Mouse (Mus musculus) heart, embryonic 15.5 days (tissue): ENCODE results near the gene Uvssa. TPM values are rescaled to one million over a fixed set of nuclear protein-coding genes. Genes with fewer than 3 reads are reported as not detected.
A peak's percentile ranks its signal among the peaks of the same experiment; 100 is the strongest.
"Not testable (repeated sequence)": the region's sequence is repeated elsewhere in the genome, so short reads cannot be mapped to it uniquely, and the experiment has no call there.

Source experiments
- ATAC-seq: fragments of 200-750 bp; cut with Nextera tagmentation; replicated peaks from 2 replicates; pipeline ENCODE4 v1.8.0; 2017; ENCODE audit warnings: low read depth, moderate TSS enrichment; ENCODE audit not compliant: insufficient number of reproducible peaks, insufficient read depth, low FRiP score
- H3K27ac ChIP-seq: fragments of 300-500 bp; sonication (generic); 2 replicates; pipeline ENCODE4 v1.5.1; 2015; ENCODE audit warnings: mild to moderate bottlenecking, inconsistent platforms
- H3K27me3 ChIP-seq: fragments of 300-500 bp; sonication (generic); 2 replicates; pipeline ENCODE4 v1.6.1; 2015; ENCODE audit warnings: inconsistent platforms
- H3K36me3 ChIP-seq: fragments of 300-500 bp; sonication (generic); 2 replicates; pipeline ENCODE4 v1.6.1; 2015; ENCODE audit warnings: mild to moderate bottlenecking, inconsistent platforms
- H3K4me1 ChIP-seq: fragments of 300-500 bp; sonication (generic); replicated peaks from 2 replicates; pipeline ENCODE4 v1.6.1; 2015; ENCODE audit warnings: inconsistent platforms
- H3K4me2 ChIP-seq: fragments of 300-500 bp; sonication (generic); 2 replicates; pipeline ENCODE4 v1.6.1; 2015; ENCODE audit warnings: inconsistent platforms, mild to moderate bottlenecking, moderate library complexity
- H3K4me3 ChIP-seq: fragments of 300-500 bp; sonication (generic); 2 replicates; pipeline ENCODE4 v1.5.1; 2015; ENCODE audit warnings: mild to moderate bottlenecking, inconsistent platforms
- H3K9ac ChIP-seq: fragments of 300-500 bp; sonication (generic); 2 replicates; pipeline ENCODE4 v1.6.1; 2015; ENCODE audit warnings: mild to moderate bottlenecking, inconsistent platforms
- H3K9me3 ChIP-seq: fragments of 300-500 bp; sonication (generic); replicated peaks from 2 replicates; pipeline ENCODE4 v1.6.1; 2016; ENCODE audit warnings: inconsistent platforms
- WGBS: fragments of 180-500 bp; shearing (Covaris S2); methylation state at CpG from one replicate; pipeline ENCODE4 v1.1.7; 2015; ENCODE audit warnings: mixed read lengths; 5-methylcytosine and 5-hydroxymethylcytosine counted together
- polyA plus RNA-seq: library from polyadenylated mRNA; unstranded; fragments of >200 nt; fragmentation: Nextera tagmentation; extraction: Ambion mirVana; gene quantifications from 2 replicates; pipeline ENCODE4 v1.2.1, GENCODE M21; 2015

Gene Uvssa
- polyA plus RNA-seq: 3.8 and 5.2 TPM in 2 replicates

DNA sequence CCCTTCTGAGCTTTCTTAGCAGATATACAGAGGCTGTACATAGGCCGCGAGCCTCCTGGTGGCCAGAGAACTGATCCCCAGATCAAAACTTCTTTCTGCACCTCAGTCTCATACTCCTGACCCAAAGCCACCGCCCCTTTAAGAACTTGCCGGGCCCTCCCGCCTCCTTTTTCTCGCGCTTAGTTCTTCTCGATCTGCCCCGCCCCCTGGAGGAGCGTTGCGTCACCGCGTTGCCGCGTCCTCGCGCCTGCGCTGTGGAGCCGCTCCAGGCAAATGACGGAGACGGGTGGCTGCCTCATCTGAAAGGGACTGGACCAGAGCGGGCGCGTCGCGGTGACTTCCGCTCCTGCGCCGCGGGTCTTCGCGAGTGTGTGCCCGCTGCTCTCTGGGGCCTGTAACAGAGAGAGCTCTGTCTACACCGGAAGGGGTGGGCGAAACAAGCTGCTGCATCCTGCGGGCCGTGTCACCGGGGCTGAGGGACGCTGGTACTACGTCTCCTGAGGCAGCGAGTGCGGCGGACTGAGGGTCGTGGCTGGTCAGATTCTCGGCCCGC is at the start of gene Uvssa:
Gene Uvssa (plus strand): TSS at position 248 of the 553 bp plus-strand sequence.
- peak within 1 kb of the TSS; percentile 85 for H3K4me2 ChIP-seq
- WGBS: under 1% methylated on average over 46 of the region's 46 CpGs

GRCm38 (mm10) chr5:33334381-33335272 is 43.7 kb upstream of the Uvssa start:
- Histone ChIP-seq H3K36me3 (no peaks in the 10 kb centered on the region), H3K27ac (peak overlapping the region; percentile 93), H3K4me3 (peak overlapping the region; percentile 100), H3K9ac (peak overlapping the region; percentile 69), H3K4me2 (peak overlapping the region; percentile 72), H3K9me3 (no peaks in the 10 kb centered on the region), H3K27me3 (no peaks in the 10 kb centered on the region), H3K4me1 (peaks cover 25% of the 10 kb centered on the region)
- ATAC-seq: no peak
- 21% methylated on average over 18 of the region's 18 CpGs for WGBS

More for the DNA sequence above, at the start of gene Uvssa:
- Histone ChIP-seq H3K36me3 (peaks cover 18% of the 10 kb centered on the region; the same call in 1 of the 2 replicates), H3K27ac (peak within 1 kb of the TSS; percentile 98), H3K9ac (peak within 1 kb of the TSS; percentile 86), H3K4me1 (peaks cover 11% of the 10 kb centered on the region), H3K27me3 (no peaks in the 10 kb centered on the region), H3K4me3 (peak within 1 kb of the TSS; percentile 68), H3K9me3 (no peaks in the 10 kb centered on the region)
- ATAC-seq: peak; percentile 98

DNA sequence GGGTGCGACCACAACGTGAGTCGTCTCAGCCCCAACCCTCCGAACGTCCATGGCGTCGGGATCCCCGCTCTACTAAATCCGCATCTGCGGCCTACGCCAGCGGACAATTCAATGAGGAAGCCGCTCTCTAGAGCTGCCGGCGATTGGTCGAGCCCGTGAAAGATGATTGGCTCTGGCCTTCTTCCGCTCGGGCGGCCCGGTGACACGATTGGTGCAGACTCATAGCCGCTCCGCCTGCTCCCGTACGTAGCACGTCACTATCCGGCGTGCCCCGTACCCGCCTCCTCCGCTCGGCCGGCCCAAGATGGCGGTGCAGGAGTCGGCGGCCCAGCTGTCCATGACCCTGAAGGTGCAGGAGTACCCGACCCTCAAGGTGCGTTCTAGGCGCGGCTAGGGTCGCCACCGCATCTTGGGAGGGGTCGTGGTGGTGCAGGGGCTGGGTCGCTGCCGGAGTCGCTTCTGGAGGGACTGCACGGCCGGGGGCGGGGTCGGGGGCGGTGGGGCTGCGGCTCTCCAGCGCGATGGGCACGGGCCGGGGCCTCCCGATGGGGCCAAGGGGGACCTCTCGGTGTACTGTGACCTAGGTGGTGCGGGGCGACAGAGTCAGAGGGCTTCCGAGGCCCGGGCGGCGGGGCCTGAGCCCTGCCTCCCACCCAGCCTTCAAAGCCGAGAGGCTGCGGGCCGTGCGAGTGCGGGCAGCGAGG is 42.9 kb upstream of the Uvssa start, which contains the start of gene Maea:
Gene Maea (plus strand): TSS at position 237 of the 704 bp plus-strand sequence.
- WGBS: under 1% methylated on average over 69 of the region's 71 CpGs
- no peaks in the 10 kb centered on the region for H3K36me3 ChIP-seq
- ATAC-seq: peak; percentile 100

GRCm38 (mm10) chr5:33335977-33336360 is 42.4 kb upstream of the Uvssa start:
- WGBS: under 1% methylated on average over 28 of the region's 31 CpGs
- ATAC-seq: no peak; the same call in 1 of the 2 replicates
- Histone ChIP-seq H3K4me1 (peaks cover 29% of the 10 kb centered on the region), H3K9me3 (no peaks in the 10 kb centered on the region), H3K4me3 (peak overlapping the region; percentile 100), H3K27me3 (no peaks in the 10 kb centered on the region), H3K36me3 (no peaks in the 10 kb centered on the region), H3K4me2 (peak overlapping the region; percentile 76), H3K9ac (peak overlapping the region; percentile 98), H3K27ac (peak overlapping the region; percentile 93)

More for the DNA sequence above, 42.9 kb upstream of the Uvssa start, which contains the start of gene Maea:
- Histone ChIP-seq H3K9ac (peak within 1 kb of the TSS; percentile 98), H3K27ac (peak within 1 kb of the TSS; percentile 93), H3K4me1 (peaks cover 28% of the 10 kb centered on the region), H3K9me3 (no peaks in the 10 kb centered on the region), H3K4me2 (peak within 1 kb of the TSS; percentile 76), H3K4me3 (peak within 1 kb of the TSS; percentile 100), H3K27me3 (no peaks in the 10 kb centered on the region)

DNA sequence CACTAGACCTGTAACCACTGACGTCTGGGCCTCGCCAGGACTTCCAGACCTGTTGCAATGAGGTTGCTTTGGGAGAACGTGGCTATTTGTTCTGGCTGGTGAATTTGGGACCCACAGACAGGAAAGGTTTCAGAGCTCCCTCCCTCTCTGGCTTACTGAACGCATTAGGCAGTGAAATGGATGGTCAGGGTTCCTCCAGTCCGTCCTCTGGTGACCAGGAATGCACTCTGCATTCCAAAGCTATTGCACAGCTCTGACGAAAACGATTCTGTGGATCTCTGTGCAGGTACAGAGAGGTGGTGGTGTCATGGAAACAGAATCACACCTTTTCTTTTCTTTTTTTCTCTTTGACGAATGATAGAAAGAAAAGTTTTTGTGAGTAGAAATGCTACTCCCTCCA is 41.1 kb upstream of the Uvssa start:
- Histone ChIP-seq H3K4me3 (peak overlapping the region; percentile 100), H3K27me3 (no peaks in the 10 kb centered on the region), H3K27ac (no peak overlapping the region), H3K9ac (peak overlapping the region; percentile 98), H3K4me1 (peaks cover 39% of the 10 kb centered on the region), H3K4me2 (peak overlapping the region; percentile 76), H3K36me3 (no peaks in the 10 kb centered on the region), H3K9me3 (no peaks in the 10 kb centered on the region)
- 49% methylated on average over 8 of the region's 8 CpGs for WGBS
- ATAC-seq: no peak

DNA sequence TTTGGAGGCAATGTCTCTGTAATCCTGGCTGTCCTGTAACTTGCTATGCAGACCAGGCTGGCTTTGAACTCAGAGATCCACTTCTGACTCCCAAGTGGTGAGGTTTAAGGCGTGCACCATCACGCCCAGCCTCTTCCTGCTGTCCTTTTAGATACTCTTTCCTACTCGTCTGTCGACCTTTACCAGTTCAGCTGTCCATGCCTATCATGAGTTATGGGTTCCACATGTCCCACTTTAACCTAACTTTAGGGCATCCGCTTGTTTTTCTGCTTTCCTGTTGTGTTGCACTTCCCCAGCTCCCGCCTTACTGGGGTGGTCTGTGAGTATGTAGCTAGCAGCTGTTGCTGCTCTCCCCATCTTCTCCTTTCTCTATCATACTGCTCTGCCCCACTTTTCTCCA is 37.2 kb upstream of the Uvssa start:
- Histone ChIP-seq H3K4me1 (peaks cover 65% of the 10 kb centered on the region), H3K9ac (no peak overlapping the region), H3K27me3 (no peaks in the 10 kb centered on the region), H3K4me3 (no peak overlapping the region), H3K4me2 (no peak overlapping the region), H3K36me3 (no peaks in the 10 kb centered on the region), H3K27ac (no peak overlapping the region), H3K9me3 (no peaks in the 10 kb centered on the region)
- ATAC-seq: no peak
- 81% methylated on average over 6 of the region's 6 CpGs for WGBS

- not testable (repeated sequence) for H3K9ac ChIP-seq, ATAC-seq, H3K9me3 ChIP-seq, H3K27me3 ChIP-seq, H3K27ac ChIP-seq, H3K4me2 ChIP-seq, H3K4me3 ChIP-seq, H3K36me3 ChIP-seq
- peaks cover 60% of the 10 kb centered on the region for H3K4me1 ChIP-seq
- 69% methylated on average over 3 of the region's 3 CpGs for WGBS
Observed at GRCm38 (mm10) chr5:33342248-33342647, 36.1 kb upstream of the Uvssa start.

DNA sequence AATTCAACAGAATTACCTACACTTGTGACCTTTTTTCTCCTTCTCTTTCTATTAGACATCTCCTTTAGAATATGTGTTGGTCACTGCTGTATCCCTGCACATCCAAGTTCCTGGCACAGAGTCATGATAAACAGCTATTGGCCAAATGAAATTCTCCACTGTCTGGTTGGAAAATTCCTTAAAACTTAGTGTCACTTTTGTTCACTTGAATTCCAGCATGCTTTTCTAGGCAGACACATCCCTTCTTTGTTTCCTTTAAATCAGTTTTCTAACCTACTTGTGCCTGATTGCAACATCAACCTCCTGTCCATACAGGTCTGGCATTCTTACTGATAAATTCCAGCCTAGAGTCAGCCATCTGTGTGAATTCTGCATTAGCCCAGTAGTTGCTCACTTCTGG is 35.5 kb upstream of the Uvssa start:
- no peaks in the 10 kb centered on the region for H3K27me3 ChIP-seq
- no peak for ATAC-seq
- no peak overlapping the region for H3K9ac ChIP-seq
- no peak overlapping the region for H3K4me3 ChIP-seq
- peaks cover 59% of the 10 kb centered on the region for H3K4me1 ChIP-seq
- H3K4me2 ChIP-seq: no peak overlapping the region
- H3K36me3 ChIP-seq: no peaks in the 10 kb centered on the region
- no peaks in the 10 kb centered on the region for H3K9me3 ChIP-seq
- H3K27ac ChIP-seq: peak overlapping the region; percentile 56

DNA sequence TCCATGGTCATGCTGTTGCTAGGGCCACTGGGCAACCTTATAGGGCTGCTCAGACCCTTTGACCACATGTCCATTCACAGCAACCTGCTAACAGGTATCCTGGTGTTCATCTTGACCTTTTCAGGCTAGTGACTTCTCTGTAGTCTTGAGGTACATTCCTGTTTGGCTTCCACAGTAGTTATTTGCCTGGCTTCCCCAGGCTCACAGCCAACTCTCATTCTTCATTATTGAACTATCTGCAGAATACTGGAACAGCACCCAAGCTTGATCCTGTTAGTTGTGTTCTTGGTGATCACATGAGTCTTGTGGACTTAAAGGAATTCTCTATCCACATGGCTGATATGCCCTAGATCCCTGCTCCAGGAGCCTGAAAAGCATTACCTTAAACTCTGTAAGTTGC is 34.8 kb upstream of the Uvssa start:
- no peak overlapping the region for H3K4me3 ChIP-seq
- no peak overlapping the region for H3K9ac ChIP-seq
- H3K9me3 ChIP-seq: no peaks in the 10 kb centered on the region
- H3K4me2 ChIP-seq: no peak overlapping the region
- ATAC-seq: no peak
- H3K27ac ChIP-seq: peak overlapping the region; percentile 56
- no peaks in the 10 kb centered on the region for H3K27me3 ChIP-seq
- no peaks in the 10 kb centered on the region for H3K36me3 ChIP-seq
- peaks cover 56% of the 10 kb centered on the region for H3K4me1 ChIP-seq

GRCm38 (mm10) chr5:33344070-33344469 is 34.3 kb upstream of the Uvssa start:
- no peak overlapping the region for H3K9ac ChIP-seq
- no peaks in the 10 kb centered on the region for H3K27me3 ChIP-seq
- H3K4me3 ChIP-seq: no peak overlapping the region
- H3K36me3 ChIP-seq: no peaks in the 10 kb centered on the region
- WGBS: 64% methylated on average over 3 of the region's 3 CpGs
- no peak for ATAC-seq
- H3K27ac ChIP-seq: no peak overlapping the region
- no peaks in the 10 kb centered on the region for H3K9me3 ChIP-seq
- no peak overlapping the region for H3K4me2 ChIP-seq
- H3K4me1 ChIP-seq: peaks cover 57% of the 10 kb centered on the region

- ATAC-seq: no peak
- H3K4me2 ChIP-seq: no peak overlapping the region
- H3K36me3 ChIP-seq: no peaks in the 10 kb centered on the region
- no peaks in the 10 kb centered on the region for H3K27me3 ChIP-seq
- H3K27ac ChIP-seq: no peak overlapping the region
- no peak overlapping the region for H3K4me3 ChIP-seq
- no peak overlapping the region for H3K9ac ChIP-seq
- H3K9me3 ChIP-seq: no peaks in the 10 kb centered on the region
- 43% methylated on average over 3 of the region's 3 CpGs for WGBS
- peaks cover 63% of the 10 kb centered on the region for H3K4me1 ChIP-seq
Observed at GRCm38 (mm10) chr5:33347620-33348019, 30.7 kb upstream of the Uvssa start.
